Mouse (Mus musculus): ENCODE data around the gene Prrc2b.
A peak's percentile ranks its signal among the peaks of the same experiment; 100 is the strongest.

Gene Prrc2b

GRCm38 (mm10) chr2:32282727-32283126 lies 131.8 kb downstream of the Prrc2b start:
- DNase-seq (ENCODE audit: low spot score in 2 of 2): peak in 1 of 2 experiments; percentile 34

- no peak for DNase-seq (ENCODE audit: low spot score in 2 of 2)
Measured at GRCm38 (mm10) chr2:32283986-32284385, 133.1 kb downstream of the Prrc2b start.
